In the genomic region with DNA sequence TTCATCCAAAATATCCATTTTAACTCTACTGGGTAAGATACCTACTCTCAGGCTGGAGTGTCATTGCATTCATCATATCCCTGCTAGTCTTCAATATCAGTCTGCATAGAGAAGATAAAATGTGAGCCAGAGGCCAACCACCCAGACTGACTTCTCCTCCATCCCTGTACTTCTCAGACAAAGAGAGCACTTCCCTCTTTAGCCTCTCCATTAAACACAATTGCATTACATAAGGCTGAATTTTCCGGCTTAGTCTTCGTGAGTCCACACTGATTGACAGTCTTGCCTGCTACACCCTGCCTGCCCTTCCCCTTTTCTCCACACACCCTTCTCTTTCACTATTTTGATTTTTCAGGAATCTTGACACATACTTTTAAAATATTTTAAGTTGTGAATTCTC, we compare ENCODE assay signal across 24 mouse cellular contexts.
"Had no signal": no experiment of that assay in that cellular context is flagged by ENCODE, and none has a peak within 500 bp of the region (broad histone marks: within the 10 kb centered on the region; RNA-seq: fewer than 3 reads in every experiment).

No protein-coding gene starts in this region.

- H3K4me1 ChIP-seq: heart, embryonic 10.5 days; heart, embryonic 12.5 days; hindbrain, embryonic 10.5 days; hindbrain, embryonic 12.5 days; intestine, embryonic 15.5 days; limb, embryonic 12.5 days had no signal

- H3K36me3 ChIP-seq: heart, embryonic 10.5 days; heart, embryonic 12.5 days; hindbrain, embryonic 10.5 days; hindbrain, embryonic 12.5 days; intestine, embryonic 15.5 days; limb, embryonic 12.5 days had no signal

- H3K27me3 ChIP-seq: heart, embryonic 12.5 days; hindbrain, embryonic 12.5 days; intestine, embryonic 15.5 days; limb, embryonic 12.5 days had no signal

- DNase-seq: gastrocnemius, adult 2 months; gastrocnemius, postnatal 10 days; gastrocnemius, postnatal 25 days; heart, adult 11 months; heart, postnatal 10 days; heart, postnatal 4 days; kidney, adult 18-20 months; kidney, adult 8-10 months; kidney, postnatal 10 days; kidney, postnatal 25 days; layer of hippocampus, adult 9-11 months; layer of hippocampus, postnatal 36 days; left cerebral cortex, postnatal 4 days; liver had no signal

- H3K4me3 ChIP-seq: gastrocnemius, adult 2 months; heart, embryonic 10.5 days; heart, embryonic 12.5 days; hindbrain, embryonic 10.5 days; hindbrain, embryonic 12.5 days; intestine, embryonic 15.5 days; limb, embryonic 12.5 days had no signal

- ATAC-seq: hindbrain, embryonic 16.5 days; inflammation-experienced regulatory T-cells, adult 6 months; intestine, embryonic 15.5 days; intestine, postnatal 0 days had no signal

- H3K27ac ChIP-seq: gastrocnemius, adult 2 months; heart, embryonic 10.5 days; hindbrain, embryonic 10.5 days; hindbrain, embryonic 12.5 days; hindbrain, embryonic 14.5 days; intestine, embryonic 15.5 days; limb, embryonic 12.5 days had no signal

- H3K9me3 ChIP-seq: heart, embryonic 10.5 days; heart, embryonic 12.5 days; hindbrain, embryonic 10.5 days; hindbrain, embryonic 12.5 days; intestine, embryonic 15.5 days; limb, embryonic 12.5 days had no signal
